Mouse (Mus musculus) heart, embryonic 10.5 days (tissue): ENCODE measurements at regions not wholly inside any gene's neighbourhood (a gene's known extent, or its start where the extent isn't known, plus 50 kb on each side); places are given as distances from the start of the nearest gene placed in this dataset.
A peak's percentile ranks its signal among the peaks of the same experiment; 100 is the strongest.

Experiments used
- DNase-seq: peaks from one replicate; pipeline ENCODE4 v3.0.0-alpha.2; 2017; ENCODE audit warnings: low spot score
- H3K27ac ChIP-seq: fragments of 300-500 bp; sonication (generic); 2 replicates; pipeline ENCODE4 v1.5.1; 2016; ENCODE audit warnings: mild to moderate bottlenecking
- H3K27me3 ChIP-seq: fragments of 300-500 bp; sonication (generic); 2 replicates; pipeline ENCODE4 v1.6.1; 2016; ENCODE audit warnings: mild to moderate bottlenecking; ENCODE audit not compliant: poor library complexity, insufficient read depth, severe bottlenecking
- H3K36me3 ChIP-seq: fragments of 300-500 bp; sonication (generic); 2 replicates; pipeline ENCODE4 v1.6.1; 2016; ENCODE audit warnings: mild to moderate bottlenecking, moderate library complexity
- H3K4me1 ChIP-seq: fragments of 300-500 bp; sonication (generic); 2 replicates; pipeline ENCODE4 v1.6.1; 2016; ENCODE audit warnings: mild to moderate bottlenecking
- H3K4me3 ChIP-seq: fragments of 300-500 bp; sonication (generic); 2 replicates; pipeline ENCODE4 v1.5.1; 2016; ENCODE audit warnings: mild to moderate bottlenecking, moderate library complexity
- H3K9me3 ChIP-seq: fragments of 300-500 bp; sonication (generic); 2 replicates; pipeline ENCODE4 v1.6.1; 2016; ENCODE audit warnings: mild to moderate bottlenecking, moderate library complexity
- WGBS: fragments of 180-500 bp; shearing (Covaris S2); methylation state at CpG from one replicate; pipeline ENCODE4 v1.1.7; 2016; 5-methylcytosine and 5-hydroxymethylcytosine counted together

DNA sequence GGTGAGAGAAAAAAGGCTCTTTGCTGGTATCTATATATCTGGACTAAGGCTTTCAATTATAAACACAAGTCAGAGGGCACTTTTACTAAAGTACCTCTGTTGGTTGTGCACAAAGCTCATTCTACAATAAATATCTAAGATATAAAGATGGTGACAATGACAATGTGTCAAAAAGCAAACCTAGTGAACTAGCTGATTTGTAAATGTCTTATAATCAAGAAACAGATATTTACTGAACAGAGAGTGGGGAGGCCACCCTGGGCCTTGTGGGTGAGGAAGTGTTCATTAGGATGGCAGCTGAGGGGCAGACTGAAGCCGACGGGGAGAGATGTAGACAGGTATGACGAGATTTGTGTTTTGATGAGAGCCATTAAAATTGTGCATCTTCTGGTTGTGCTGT lies 132.0 kb upstream of the Dcbld2 start:
- no peaks in the 10 kb centered on the region for H3K9me3 ChIP-seq
- 93% methylated on average over 3 of the region's 3 CpGs for WGBS
- H3K27me3 ChIP-seq: no peaks in the 10 kb centered on the region
- no peaks in the 10 kb centered on the region for H3K36me3 ChIP-seq
- no peaks in the 10 kb centered on the region for H3K4me1 ChIP-seq
- no peak overlapping the region for H3K4me3 ChIP-seq
- no peak overlapping the region for H3K27ac ChIP-seq
- DNase-seq: no peak

DNA sequence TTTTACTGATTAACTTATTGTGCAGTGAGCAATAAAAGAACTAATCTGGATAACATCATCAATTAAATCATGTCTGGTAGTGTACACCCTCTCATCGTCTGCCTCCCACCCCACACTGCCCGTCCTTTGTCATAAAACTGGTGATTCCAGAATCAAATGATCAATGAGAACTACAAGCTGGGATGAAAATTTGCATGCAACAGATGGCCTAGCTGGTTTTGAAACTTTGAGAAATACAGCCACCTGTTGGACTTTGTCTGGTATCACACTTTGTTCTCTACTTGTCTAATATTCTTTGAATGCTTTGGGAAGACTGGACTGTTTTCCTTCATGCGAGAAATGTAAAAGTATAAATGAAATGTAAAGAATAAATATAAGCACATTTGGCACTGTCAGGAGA lies 126.8 kb upstream of the Dcbld2 start:
- no peaks in the 10 kb centered on the region for H3K27me3 ChIP-seq
- WGBS: 53% methylated on average over 3 of the region's 3 CpGs
- no peak overlapping the region for H3K27ac ChIP-seq
- no peak for DNase-seq
- H3K4me1 ChIP-seq: no peaks in the 10 kb centered on the region
- no peak overlapping the region for H3K4me3 ChIP-seq
- H3K36me3 ChIP-seq: no peaks in the 10 kb centered on the region
- no peaks in the 10 kb centered on the region for H3K9me3 ChIP-seq

DNA sequence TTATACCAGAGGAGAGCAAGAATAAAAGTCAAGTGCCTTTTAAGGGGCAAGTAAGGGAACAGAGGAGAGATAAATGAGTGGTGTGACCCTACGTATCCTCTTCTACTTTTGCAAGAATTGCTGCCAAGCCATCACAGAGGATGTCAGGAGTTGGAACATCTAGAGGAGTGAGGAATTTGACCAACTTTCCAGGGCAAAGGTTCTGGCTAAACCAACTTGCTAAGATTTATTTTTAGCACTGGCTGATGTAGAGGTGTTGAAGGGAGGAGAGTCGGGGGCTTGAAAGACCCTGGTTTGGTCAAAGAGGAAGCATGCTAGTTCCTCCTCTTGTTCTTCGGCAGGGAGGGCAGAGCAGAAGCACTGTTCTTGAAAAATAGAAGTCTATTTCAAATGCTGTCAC lies 113.8 kb upstream of the Dcbld2 start:
- Histone ChIP-seq H3K27ac (no peak overlapping the region), H3K9me3 (no peaks in the 10 kb centered on the region), H3K36me3 (no peaks in the 10 kb centered on the region), H3K4me3 (no peak overlapping the region), H3K27me3 (no peaks in the 10 kb centered on the region), H3K4me1 (0 out of 2 replicates have a peak, but pooled peaks cover 4% of the 10 kb centered on the region)
- peak; percentile 68 for DNase-seq
- WGBS: 39% methylated on average over 3 of the region's 3 CpGs

DNA sequence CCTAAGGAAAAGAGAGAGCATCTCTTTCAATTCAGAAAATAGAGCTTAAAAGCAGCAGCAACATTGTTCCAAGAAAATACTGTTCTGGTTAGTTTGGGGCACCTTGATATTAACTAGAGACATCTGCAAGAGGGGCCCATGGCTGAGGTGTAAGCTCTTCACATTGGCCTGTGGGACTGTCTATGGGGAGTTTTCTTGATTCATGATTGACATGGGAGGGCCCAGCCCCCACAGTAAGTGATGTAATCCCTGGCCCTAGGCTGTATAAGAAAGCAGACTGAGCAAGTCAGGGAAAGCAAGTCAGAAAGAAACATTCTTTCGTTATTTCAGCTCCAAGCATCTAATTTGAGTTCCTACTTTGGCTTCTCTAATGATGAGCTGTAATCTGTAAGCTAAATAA lies 113.1 kb upstream of the Dcbld2 start:
- no peak overlapping the region for H3K4me3 ChIP-seq
- H3K27ac ChIP-seq: no peak overlapping the region
- no peaks in the 10 kb centered on the region for H3K36me3 ChIP-seq
- H3K27me3 ChIP-seq: no peaks in the 10 kb centered on the region
- H3K4me1 ChIP-seq: 0 out of 2 replicates have a peak, but pooled peaks cover 4% of the 10 kb centered on the region
- no peaks in the 10 kb centered on the region for H3K9me3 ChIP-seq
- WGBS: 79% methylated on average over 1 of the region's 1 CpGs
- DNase-seq: no peak

DNA sequence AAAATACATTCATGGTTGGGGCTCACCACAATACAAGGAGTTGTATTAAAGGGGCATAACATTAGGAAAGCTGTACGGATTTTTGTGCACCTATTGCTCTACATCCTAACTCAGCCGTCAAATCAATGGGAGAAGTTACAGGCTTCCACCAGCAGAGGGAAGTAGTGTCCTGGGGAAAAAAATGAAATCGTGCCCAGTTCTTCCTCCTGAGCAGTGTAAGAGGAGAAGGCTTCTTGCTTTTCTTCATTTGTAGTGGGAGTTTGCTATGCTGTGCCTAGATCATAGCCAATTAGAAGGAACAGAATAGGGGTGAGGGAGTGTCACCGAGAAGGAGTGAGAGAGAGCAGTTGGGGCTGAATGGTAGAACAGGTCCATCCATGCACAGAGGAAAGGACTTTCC lies 108.7 kb upstream of the Dcbld2 start:
- WGBS: 26% methylated on average over 4 of the region's 4 CpGs
- Histone ChIP-seq H3K27ac (no peak overlapping the region), H3K36me3 (no peaks in the 10 kb centered on the region), H3K4me3 (no peak overlapping the region), H3K4me1 (0 out of 2 replicates have a peak, but pooled peaks cover 3% of the 10 kb centered on the region), H3K27me3 (no peaks in the 10 kb centered on the region), H3K9me3 (no peaks in the 10 kb centered on the region)
- DNase-seq: peak; percentile 75

DNA sequence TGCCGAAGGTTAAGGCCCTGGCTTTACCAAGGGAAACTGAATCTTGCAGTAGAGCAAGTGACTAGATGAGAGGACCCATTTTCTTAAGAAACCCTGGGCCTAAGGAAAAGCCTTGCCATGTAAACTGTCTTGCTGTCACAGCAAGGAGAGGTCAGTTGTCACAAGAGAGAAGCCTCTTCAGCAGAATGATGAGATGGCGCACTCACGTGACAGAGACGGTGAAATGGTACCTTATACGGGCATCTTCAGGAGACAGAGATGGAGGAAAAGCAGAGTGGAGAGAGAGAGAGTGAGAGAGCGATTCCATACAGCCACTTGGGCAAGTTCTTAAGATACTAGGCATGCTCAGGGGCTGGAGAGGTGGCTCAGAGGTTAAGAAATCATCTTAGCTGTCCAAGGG lies 108.1 kb upstream of the Dcbld2 start:
- Histone ChIP-seq H3K4me3 (no peak overlapping the region), H3K9me3 (no peaks in the 10 kb centered on the region), H3K4me1 (no peaks in the 10 kb centered on the region), H3K27me3 (no peaks in the 10 kb centered on the region), H3K27ac (no peak overlapping the region), H3K36me3 (no peaks in the 10 kb centered on the region)
- 90% methylated on average over 6 of the region's 6 CpGs for WGBS
- DNase-seq: peak; percentile 61

DNA sequence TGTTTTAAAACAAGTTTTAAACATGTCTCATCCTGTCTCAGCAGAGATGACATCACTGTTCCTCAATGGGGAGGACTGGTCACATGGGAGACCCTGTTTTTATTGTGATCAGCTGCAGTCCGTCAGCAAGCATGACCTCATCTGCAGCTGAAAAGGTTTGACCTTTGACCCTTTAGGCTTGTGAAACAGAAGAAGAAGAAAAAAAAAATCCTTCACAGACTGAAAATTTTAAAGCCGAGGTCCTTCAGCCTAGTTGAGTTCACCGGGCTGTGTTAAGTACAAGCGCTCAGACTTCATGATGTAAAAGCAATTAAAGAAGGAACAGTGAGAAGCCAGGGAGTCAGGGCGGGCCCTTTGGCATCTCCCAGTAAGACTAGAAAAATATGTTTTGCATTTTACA lies 104.7 kb upstream of the Dcbld2 start:
- DNase-seq: peak; percentile 63
- WGBS: 61% methylated on average over 5 of the region's 5 CpGs

DNA sequence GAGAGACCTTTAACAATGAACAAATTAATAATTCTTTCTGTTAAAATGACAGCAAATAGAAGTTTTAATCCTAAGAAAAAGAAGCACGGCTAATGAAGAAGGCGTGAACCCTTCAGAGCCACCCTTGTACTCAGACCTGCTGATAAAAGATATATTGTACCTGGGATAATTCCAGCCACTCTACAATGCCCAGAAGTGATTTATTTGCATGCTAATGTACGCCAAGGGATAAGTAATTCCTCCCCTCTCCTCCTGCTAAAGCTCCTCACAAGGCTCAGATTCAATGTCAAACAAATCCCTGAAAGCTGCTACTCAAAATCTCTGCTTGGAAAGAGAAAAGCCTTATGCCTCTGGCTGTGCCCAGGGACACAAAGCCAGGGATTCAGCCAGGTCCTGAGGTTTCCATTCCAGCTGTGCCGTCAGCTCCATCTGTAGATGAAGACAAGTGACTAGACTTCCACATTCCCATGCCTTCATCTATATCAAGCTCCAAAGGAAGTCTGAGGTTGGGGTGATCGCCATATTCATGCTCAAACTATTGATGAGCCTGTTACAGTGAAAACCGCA lies 91.3 kb upstream of the Dcbld2 start:
- no peaks in the 10 kb centered on the region for H3K9me3 ChIP-seq
- no peak overlapping the region for H3K27ac ChIP-seq
- no peak for DNase-seq
- WGBS: 79% methylated on average over 6 of the region's 6 CpGs
- no peaks in the 10 kb centered on the region for H3K36me3 ChIP-seq
- no peak overlapping the region for H3K4me3 ChIP-seq
- no peaks in the 10 kb centered on the region for H3K27me3 ChIP-seq
- H3K4me1 ChIP-seq: no peaks in the 10 kb centered on the region

More for the DNA sequence above, 104.7 kb upstream of the Dcbld2 start:
- no peaks in the 10 kb centered on the region for H3K36me3 ChIP-seq
- no peaks in the 10 kb centered on the region for H3K27me3 ChIP-seq
- H3K27ac ChIP-seq: no peak overlapping the region
- H3K4me1 ChIP-seq: no peaks in the 10 kb centered on the region
- no peaks in the 10 kb centered on the region for H3K9me3 ChIP-seq
- no peak overlapping the region for H3K4me3 ChIP-seq

DNA sequence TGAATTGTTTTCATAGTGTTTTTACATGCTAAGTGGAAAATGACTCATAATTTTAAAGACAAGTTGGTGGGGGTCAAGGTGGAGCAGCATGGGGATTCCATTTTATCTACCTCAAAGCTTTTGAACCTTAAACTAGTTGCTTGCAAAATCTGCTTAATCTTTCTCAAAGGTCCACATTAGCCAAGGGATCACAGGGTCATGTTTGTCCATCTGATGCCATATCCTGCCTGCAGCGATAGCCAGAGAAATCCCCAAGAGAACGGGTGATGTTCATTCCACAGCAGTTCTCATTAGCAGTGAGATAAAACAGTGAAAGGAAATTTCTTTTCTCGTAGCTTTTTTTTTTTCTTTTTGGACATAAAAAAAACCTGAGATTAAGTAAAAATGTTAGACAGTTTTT lies 77.2 kb upstream of the Dcbld2 start:
- 54% methylated on average over 3 of the region's 3 CpGs for WGBS
- Histone ChIP-seq H3K27ac (no peak overlapping the region), H3K36me3 (no peaks in the 10 kb centered on the region), H3K4me1 (no peaks in the 10 kb centered on the region), H3K27me3 (no peaks in the 10 kb centered on the region), H3K4me3 (no peak overlapping the region), H3K9me3 (no peaks in the 10 kb centered on the region)
- no peak for DNase-seq

DNA sequence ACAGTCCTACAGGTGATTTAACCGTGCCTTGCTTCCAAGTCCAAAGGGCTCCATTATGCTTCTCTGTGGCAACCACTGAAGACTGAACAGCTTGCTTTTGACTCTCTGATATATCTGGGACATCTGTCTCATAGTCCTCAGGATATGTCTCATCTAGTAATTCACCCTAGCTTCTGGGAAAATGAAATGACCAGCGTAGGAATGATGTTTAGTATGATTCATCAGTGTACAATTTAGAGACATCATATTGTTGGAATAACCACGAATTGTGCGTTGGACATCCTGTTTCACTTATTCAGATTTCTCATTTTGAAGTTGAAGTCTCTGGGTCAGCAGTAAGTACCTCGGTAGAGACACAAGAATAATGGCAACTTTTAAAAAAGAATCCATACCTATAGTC lies 64.3 kb upstream of the Dcbld2 start:
- no peak for DNase-seq
- no peaks in the 10 kb centered on the region for H3K9me3 ChIP-seq
- H3K27me3 ChIP-seq: no peaks in the 10 kb centered on the region
- no peaks in the 10 kb centered on the region for H3K36me3 ChIP-seq
- WGBS: 83% methylated on average over 5 of the region's 5 CpGs
- H3K27ac ChIP-seq: no peak overlapping the region
- no peaks in the 10 kb centered on the region for H3K4me1 ChIP-seq
- H3K4me3 ChIP-seq: no peak overlapping the region

DNA sequence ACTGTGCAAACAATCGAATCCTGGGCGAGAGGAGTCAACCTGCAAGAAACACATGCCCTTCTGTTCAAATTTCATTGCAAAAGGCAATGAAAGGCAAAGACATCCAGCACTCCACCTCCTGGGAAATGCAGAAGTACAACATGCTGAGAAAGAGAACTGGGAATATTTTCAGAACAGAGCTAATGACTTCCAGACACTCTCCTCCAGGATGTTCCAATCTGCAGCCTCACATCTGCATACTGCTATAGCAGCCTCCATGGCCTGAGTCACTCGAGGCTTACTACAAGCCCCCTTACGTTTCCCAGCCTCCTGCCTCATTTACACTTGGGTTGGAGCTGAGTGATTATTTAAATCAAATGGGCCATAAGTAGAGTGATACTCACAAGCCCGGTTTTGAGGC lies 58.9 kb upstream of the Dcbld2 start:
- H3K36me3 ChIP-seq: no peaks in the 10 kb centered on the region
- H3K4me3 ChIP-seq: no peak overlapping the region
- H3K9me3 ChIP-seq: no peaks in the 10 kb centered on the region
- no peaks in the 10 kb centered on the region for H3K27me3 ChIP-seq
- DNase-seq: no peak
- WGBS: 43% methylated on average over 5 of the region's 5 CpGs
- peaks cover 8% of the 10 kb centered on the region for H3K4me1 ChIP-seq
- peak overlapping the region; percentile 10; the same call in 1 of the 2 replicates for H3K27ac ChIP-seq

DNA sequence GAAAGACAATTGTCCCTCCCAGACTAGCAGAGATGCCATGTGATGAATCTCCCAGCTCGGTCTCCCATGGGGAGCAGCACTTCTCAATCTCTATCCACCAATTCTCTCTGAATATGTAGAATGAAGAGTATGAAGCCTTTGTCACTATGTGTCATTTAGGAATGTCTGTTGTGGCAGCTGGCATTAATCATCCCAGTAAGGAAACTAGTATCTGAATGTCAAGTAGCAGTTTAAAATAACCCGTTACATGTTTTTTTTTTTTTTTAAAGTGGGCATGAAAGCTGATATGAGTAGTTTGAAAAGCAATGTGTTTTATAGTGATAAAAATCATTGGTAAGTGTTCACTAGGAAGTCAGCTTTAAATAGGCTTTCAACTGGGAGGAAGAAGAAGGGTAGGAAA lies 58.4 kb upstream of the Dcbld2 start:
- DNase-seq: no peak
- Histone ChIP-seq H3K27me3 (no peaks in the 10 kb centered on the region), H3K9me3 (no peaks in the 10 kb centered on the region), H3K27ac (no peak overlapping the region; the same call in 1 of the 2 replicates), H3K4me1 (peaks cover 8% of the 10 kb centered on the region), H3K4me3 (no peak overlapping the region), H3K36me3 (no peaks in the 10 kb centered on the region)
- 40% methylated on average over 2 of the region's 2 CpGs for WGBS

DNA sequence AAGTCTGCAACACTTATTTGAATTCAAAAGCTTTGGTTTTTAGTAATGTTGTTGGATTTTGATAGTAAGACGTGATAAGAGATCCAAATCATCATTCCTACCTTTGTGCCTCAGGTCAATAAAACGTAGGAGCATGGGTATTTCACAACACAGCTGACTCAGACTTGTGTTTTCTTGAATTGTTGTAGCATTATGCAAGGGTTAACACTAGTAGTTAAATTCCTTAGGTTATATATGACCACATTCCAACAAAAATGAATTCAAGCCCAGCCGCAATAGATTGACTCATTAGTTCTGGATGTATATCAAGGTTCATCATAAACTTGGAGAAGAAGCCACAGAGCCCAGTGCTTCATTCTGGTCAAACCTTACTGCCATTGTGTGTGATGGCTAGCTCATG lies 56.1 kb upstream of the Dcbld2 start:
- no peak for DNase-seq
- no peaks in the 10 kb centered on the region for H3K36me3 ChIP-seq
- H3K4me3 ChIP-seq: no peak overlapping the region
- WGBS: 80% methylated on average over 3 of the region's 3 CpGs
- H3K9me3 ChIP-seq: no peaks in the 10 kb centered on the region
- no peak overlapping the region for H3K27ac ChIP-seq
- no peaks in the 10 kb centered on the region for H3K27me3 ChIP-seq
- H3K4me1 ChIP-seq: peaks cover 8% of the 10 kb centered on the region

DNA sequence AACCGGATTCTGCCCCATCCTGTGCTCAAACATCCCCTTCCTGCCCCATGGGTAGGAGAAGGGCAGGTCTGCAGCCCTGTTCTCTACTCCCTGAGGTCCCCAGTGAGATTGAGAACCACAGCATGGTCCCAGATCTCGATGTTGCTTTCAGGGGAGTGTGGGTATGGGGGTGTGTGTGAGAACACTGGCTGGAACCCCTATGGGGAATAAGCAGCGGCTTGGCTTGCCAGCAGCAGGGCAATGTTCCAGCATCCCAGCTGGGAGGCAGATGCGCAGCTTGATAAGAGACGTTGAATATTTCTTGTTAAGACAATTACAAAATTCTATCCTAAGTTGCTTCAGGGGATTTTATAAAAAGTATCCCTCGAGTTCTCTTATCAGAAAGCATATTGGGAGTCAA lies 53.7 kb upstream of the Dcbld2 start:
- H3K9me3 ChIP-seq: no peaks in the 10 kb centered on the region
- H3K36me3 ChIP-seq: no peaks in the 10 kb centered on the region
- H3K4me1 ChIP-seq: peaks cover 3% of the 10 kb centered on the region
- DNase-seq: no peak
- 69% methylated on average over 6 of the region's 6 CpGs for WGBS
- H3K27ac ChIP-seq: no peak overlapping the region
- H3K4me3 ChIP-seq: no peak overlapping the region
- no peaks in the 10 kb centered on the region for H3K27me3 ChIP-seq
